Mouse (Mus musculus) kidney, embryonic 14.5 days (tissue): ENCODE results near the gene Pcnx3. TPM values are rescaled to one million over a fixed set of nuclear protein-coding genes. Genes with fewer than 3 reads are reported as not detected.

ENCODE experiments used
- ATAC-seq: fragments of 200-750 bp; cut with Nextera tagmentation; 2 replicates; pipeline ENCODE4 v1.8.0; 2017; ENCODE audit warnings: moderate number of reproducible peaks, mild to moderate bottlenecking, moderate TSS enrichment, moderate library complexity; ENCODE audit not compliant: low FRiP score, low TSS enrichment
- H3K27ac ChIP-seq: fragments of 300-500 bp; sonication (generic); 2 replicates; pipeline ENCODE4 v1.5.1; 2014; ENCODE audit warnings: low read depth, mild to moderate bottlenecking, low read length, moderate library complexity, mixed read lengths
- H3K27me3 ChIP-seq: fragments of 300-500 bp; sonication (generic); 2 replicates; pipeline ENCODE4 v1.6.1; 2014; ENCODE audit warnings: mild to moderate bottlenecking, low read length; ENCODE audit not compliant: control insufficient read depth, insufficient read depth
- H3K36me3 ChIP-seq: fragments of 300-500 bp; sonication (generic); 2 replicates; pipeline ENCODE4 v1.6.1; 2014; ENCODE audit warnings: low read length, mixed read lengths; ENCODE audit not compliant: control insufficient read depth, insufficient read depth
- H3K4me1 ChIP-seq: fragments of 300-500 bp; sonication (generic); 2 replicates; pipeline ENCODE4 v1.6.1; 2014; ENCODE audit warnings: low read length, mixed read lengths; ENCODE audit not compliant: control insufficient read depth, insufficient read depth
- H3K4me2 ChIP-seq: fragments of 300-500 bp; sonication (generic); replicated peaks from 2 replicates; pipeline ENCODE4 v1.6.1; 2014; ENCODE audit warnings: low read depth, mild to moderate bottlenecking, low read length
- H3K4me3 ChIP-seq: fragments of 300-500 bp; sonication (generic); 2 replicates; pipeline ENCODE4 v1.5.1; 2014; ENCODE audit warnings: mild to moderate bottlenecking, low read length
- H3K9ac ChIP-seq: fragments of 300-500 bp; sonication (generic); 2 replicates; pipeline ENCODE4 v1.6.1; 2014; ENCODE audit warnings: low read depth, mild to moderate bottlenecking, low read length, moderate library complexity
- H3K9me3 ChIP-seq: fragments of 300-500 bp; sonication (generic); 2 replicates; pipeline ENCODE4 v1.6.1; 2016; ENCODE audit warnings: low read length; ENCODE audit not compliant: control insufficient read depth
- WGBS: fragments of 180-500 bp; shearing (Covaris S2); extraction: QIAGEN DNeasy Blood & Tissue Kit; methylation state at CpG from one replicate; pipeline ENCODE4 v1.1.7; 2014; 5-methylcytosine and 5-hydroxymethylcytosine counted together
- microRNA-seq: library from miRNA; unstranded; fragments of <30 nt; microRNA quantifications from one replicate; pipeline ENCODE4, GENCODE M21; 2016
- polyA plus RNA-seq: library from polyadenylated mRNA; unstranded; fragments of >200 nt; fragmentation: Nextera tagmentation; extraction: Ambion mirVana; gene quantifications from 2 replicates; pipeline ENCODE4 v1.2.1, GENCODE M21; 2014

The Pcnx3 gene
- polyA plus RNA-seq, 1 experiment from 2014 or later, result 35.4 TPM

DNA sequence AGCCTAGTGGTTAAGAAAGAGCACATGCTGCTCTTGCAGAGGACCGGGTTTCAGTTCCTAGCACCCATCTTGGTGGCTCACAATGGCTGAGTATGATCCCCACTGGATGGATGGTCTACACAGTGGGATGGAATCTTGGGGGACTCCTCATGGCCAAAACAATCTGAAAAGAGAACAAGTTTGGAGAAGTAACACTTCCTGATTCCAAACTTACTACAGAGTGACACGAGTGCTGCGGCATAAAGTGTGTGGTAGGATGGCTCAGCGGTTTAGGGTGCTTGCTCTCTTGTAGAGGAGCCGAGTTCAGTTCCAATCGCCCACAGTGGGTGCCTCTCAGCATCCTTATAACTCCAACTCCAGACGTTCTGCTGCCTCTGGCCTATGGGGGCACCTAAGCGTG lies 63.4 kb downstream of the Pcnx3 start:
- no peak overlapping the region for H3K4me2 ChIP-seq
- WGBS, result 86% methylated on average over 8 of the region's 8 CpGs
- H3K4me1 ChIP-seq, result no peaks in the 10 kb centered on the region
- no peak overlapping the region for H3K9ac ChIP-seq
- H3K27me3 ChIP-seq, result no peaks in the 10 kb centered on the region
- no peak overlapping the region for H3K27ac ChIP-seq
- H3K4me3 ChIP-seq, result no peak overlapping the region
- no peaks in the 10 kb centered on the region for H3K9me3 ChIP-seq
- H3K36me3 ChIP-seq, result no peaks in the 10 kb centered on the region
- ATAC-seq, result no peak

DNA sequence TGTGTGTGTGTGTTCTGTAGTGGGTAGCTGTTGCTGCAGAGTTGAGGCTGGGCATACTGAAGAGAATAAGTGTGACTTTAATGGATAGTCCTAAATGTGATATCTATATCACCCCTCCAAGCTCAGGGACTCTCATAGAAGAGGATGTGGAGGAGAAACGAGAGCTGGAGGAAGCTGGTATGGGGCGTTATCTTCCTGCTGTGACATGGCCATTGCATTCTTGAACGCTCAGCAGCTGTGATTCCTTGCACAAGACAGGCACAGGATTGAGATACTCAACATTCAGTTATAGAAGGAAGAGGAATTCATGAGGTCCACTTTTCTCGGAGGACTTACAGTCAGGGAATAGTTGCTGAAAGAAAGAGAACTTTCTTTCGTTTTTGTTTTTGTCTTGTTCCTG lies 66.8 kb downstream of the Pcnx3 start:
- no peak for ATAC-seq
- Histone ChIP-seq H3K4me1 (no peaks in the 10 kb centered on the region), H3K27ac (no peak overlapping the region), H3K9ac (no peak overlapping the region), H3K9me3 (no peaks in the 10 kb centered on the region), H3K27me3 (no peaks in the 10 kb centered on the region), H3K4me2 (no peak overlapping the region), H3K36me3 (no peaks in the 10 kb centered on the region), H3K4me3 (no peak overlapping the region)
- 79% methylated on average over 5 of the region's 5 CpGs for WGBS

DNA sequence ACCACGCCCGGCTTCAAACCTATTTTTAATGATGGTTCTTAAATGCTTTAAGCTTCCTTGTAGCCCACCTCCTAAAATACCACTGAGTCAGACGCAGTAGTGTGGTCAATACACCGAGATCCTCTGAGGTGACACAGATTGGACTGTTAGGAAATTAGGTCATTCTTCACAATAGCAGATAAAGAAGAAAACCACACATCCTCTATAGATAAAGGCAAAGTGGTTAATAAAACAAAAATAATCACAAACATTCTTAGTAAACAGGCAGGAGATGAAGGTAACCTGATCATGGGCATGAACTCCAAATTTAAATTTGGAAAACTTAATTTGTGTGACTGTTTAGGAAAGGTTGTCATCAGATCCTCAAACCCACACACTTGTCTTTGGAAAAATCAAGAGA lies 68.7 kb downstream of the Pcnx3 start:
- Histone ChIP-seq H3K9me3 (no peaks in the 10 kb centered on the region), H3K27ac (no peak overlapping the region), H3K4me2 (no peak overlapping the region), H3K36me3 (no peaks in the 10 kb centered on the region), H3K4me1 (no peaks in the 10 kb centered on the region), H3K9ac (no peak overlapping the region), H3K27me3 (no peaks in the 10 kb centered on the region), H3K4me3 (no peak overlapping the region)
- ATAC-seq, result no peak
- 79% methylated on average over 4 of the region's 4 CpGs for WGBS

DNA sequence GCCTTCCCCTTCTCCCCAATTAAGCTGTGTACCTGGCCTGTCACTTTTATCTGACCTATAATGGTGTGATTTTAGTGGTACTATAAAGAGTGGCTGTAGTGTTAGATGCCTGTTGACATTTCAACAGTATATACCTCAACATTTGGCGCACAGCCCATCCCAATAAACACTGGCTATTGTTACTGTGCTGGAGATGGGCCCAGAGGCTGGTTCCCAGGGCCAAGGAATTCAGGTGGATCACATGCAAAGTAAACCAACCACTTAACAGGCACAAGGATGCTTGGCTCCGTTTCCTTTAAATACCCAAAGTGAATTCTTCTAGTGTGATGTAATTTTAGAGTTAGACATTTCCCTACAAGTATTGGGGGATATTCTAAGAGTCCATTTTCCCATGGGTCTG lies 73.8 kb downstream of the Pcnx3 start:
- no peak for ATAC-seq
- peaks cover 5% of the 10 kb centered on the region; the same call in 1 of the 2 replicates for H3K4me1 ChIP-seq
- no peak overlapping the region for H3K4me3 ChIP-seq
- H3K9me3 ChIP-seq, result no peaks in the 10 kb centered on the region
- no peaks in the 10 kb centered on the region for H3K27me3 ChIP-seq
- 73% methylated on average over 2 of the region's 2 CpGs for WGBS
- H3K4me2 ChIP-seq, result no peak overlapping the region
- no peak overlapping the region for H3K9ac ChIP-seq
- no peaks in the 10 kb centered on the region for H3K36me3 ChIP-seq
- H3K27ac ChIP-seq, result no peak overlapping the region

Small RNA genes lying within 50 kb of the gene (microRNA-seq; reads per million reads assigned to microRNA genes)
- gene Mir6987, result not detected

Other genes with a start within 250 kb of the Pcnx3 start
- gene Fosl1, start 241.4 kb downstream of the Pcnx3 start, polyA plus RNA-seq, result not detected in 2 replicates
- gene Ccdc85b, start 231.0 kb downstream of the Pcnx3 start, polyA plus RNA-seq, result 8.5 and 11.3 TPM in 2 replicates
- gene Fibp, start 228.3 kb downstream of the Pcnx3 start, polyA plus RNA-seq, result 122 and 125 TPM in 2 replicates
- 0.54 TPM in 2 replicates for gene Ctsw, start 220.4 kb downstream of the Pcnx3 start, polyA plus RNA-seq
- gene Efemp2, start 215.0 kb downstream of the Pcnx3 start, polyA plus RNA-seq, result 109 and 139 TPM in 2 replicates
- gene Mus81, start 200.5 kb downstream of the Pcnx3 start, polyA plus RNA-seq, result 36.2 and 42.2 TPM in 2 replicates
- 3,114 and 3,144 TPM in 2 replicates for gene Cfl1, start 198.5 kb downstream of the Pcnx3 start, polyA plus RNA-seq
- gene 1700020D05Rik, start 185.1 kb downstream of the Pcnx3 start, polyA plus RNA-seq, result 0.19 TPM in 1 of 2 replicates, not detected in the other
- gene Snx32, start 178.4 kb downstream of the Pcnx3 start, polyA plus RNA-seq, result 5.7 and 6.5 TPM in 2 replicates
- gene Ovol1, start 128.3 kb downstream of the Pcnx3 start, polyA plus RNA-seq, result 11.1 and 11.8 TPM in 2 replicates
- gene Ap5b1, start 120.9 kb downstream of the Pcnx3 start, polyA plus RNA-seq, result 7.6 and 9.2 TPM in 2 replicates
- gene Rnaseh2c, start 87.0 kb downstream of the Pcnx3 start, polyA plus RNA-seq, result 159 and 182 TPM in 2 replicates
- 31.5 and 36.0 TPM in 2 replicates for gene Kat5, start 78.7 kb downstream of the Pcnx3 start, polyA plus RNA-seq
- 42.4 and 49.8 TPM in 2 replicates for gene Rela, start 51.4 kb downstream of the Pcnx3 start, polyA plus RNA-seq
- 17.4 and 26.8 TPM in 2 replicates for gene Sipa1, start 25.2 kb downstream of the Pcnx3 start, polyA plus RNA-seq
- gene Map3k11, start 166 bp downstream of the Pcnx3 start, polyA plus RNA-seq, result 26.8 and 33.6 TPM in 2 replicates
- 0.39 and 0.42 TPM in 2 replicates for gene Kcnk7, start 15.5 kb upstream of the Pcnx3 start, polyA plus RNA-seq
- 8.8 and 11.5 TPM in 2 replicates for gene Ehbp1l1, start 37.4 kb upstream of the Pcnx3 start, polyA plus RNA-seq
- 92.8 and 114 TPM in 2 replicates for gene Fam89b, start 40.7 kb upstream of the Pcnx3 start, polyA plus RNA-seq
- gene Ltbp3, start 52.0 kb upstream of the Pcnx3 start, polyA plus RNA-seq, result 14.9 and 27.1 TPM in 2 replicates
- 54.7 and 73.5 TPM in 2 replicates for gene Scyl1, start 82.5 kb upstream of the Pcnx3 start, polyA plus RNA-seq
- gene Frmd8, start 186.4 kb upstream of the Pcnx3 start, polyA plus RNA-seq, result 17.4 and 26.5 TPM in 2 replicates
- 3.3 and 3.5 TPM in 2 replicates for gene Slc25a45, start 188.9 kb upstream of the Pcnx3 start, polyA plus RNA-seq
- 2.9 and 4.0 TPM in 2 replicates for gene Tigd3, start 205.2 kb upstream of the Pcnx3 start, polyA plus RNA-seq
- 132 and 167 TPM in 2 replicates for gene Dpf2, start 224.1 kb upstream of the Pcnx3 start, polyA plus RNA-seq
- gene Cdc42ep2, start 235.9 kb upstream of the Pcnx3 start, polyA plus RNA-seq, result 10.5 and 10.8 TPM in 2 replicates